Mouse (Mus musculus) spleen, adult 2 months (tissue): ENCODE measurements around the gene Arid1a. TPM values are rescaled to one million over a fixed set of nuclear protein-coding genes. Genes with fewer than 3 reads are reported as not detected.
A peak's percentile ranks its signal among the peaks of the same experiment; 100 is the strongest.

Experiments used
- DNase-seq, 2 experiments: peaks; one replicate each; pipeline versions ENCODE4 v3.0.0 to v3.0.0-alpha.2; 2012 to 2021; ENCODE audit warnings: low spot score in 2 of 2, low read depth in 1 of 2
- H3K27ac ChIP-seq: fragments of 200-500 bp; 2 replicates; pipeline ENCODE4 v1.5.1; 2012; ENCODE audit warnings: low read length, inconsistent platforms; ENCODE audit not compliant: insufficient read depth
- H3K27me3 ChIP-seq: fragments of 200-500 bp; 2 replicates; pipeline ENCODE4 v1.6.1; 2012; ENCODE audit warnings: mild to moderate bottlenecking, moderate library complexity, low read length, inconsistent platforms; ENCODE audit not compliant: control insufficient read depth, insufficient read depth
- H3K36me3 ChIP-seq: fragments of 200-500 bp; 2 replicates; pipeline ENCODE4 v1.6.1; 2012; ENCODE audit warnings: mild to moderate bottlenecking, low read length, inconsistent platforms; ENCODE audit not compliant: control insufficient read depth, insufficient read depth
- H3K4me1 ChIP-seq: fragments of 200-500 bp; 2 replicates; pipeline ENCODE4 v1.6.1; 2011; ENCODE audit warnings: inconsistent platforms; ENCODE audit not compliant: control insufficient read depth, insufficient read depth, insufficient read length
- H3K4me3 ChIP-seq: fragments of 200-500 bp; 2 replicates; pipeline ENCODE4 v1.5.1; 2011; ENCODE audit warnings: mild to moderate bottlenecking, inconsistent platforms; ENCODE audit not compliant: insufficient read depth, insufficient read length; ENCODE audit errors: extremely low read depth
- CTCF ChIP-seq: fragments of 200-500 bp; IDR thresholded peaks from 2 replicates; pipeline ENCODE4 v1.5.1; 2011; ENCODE audit warnings: mild to moderate bottlenecking, inconsistent platforms; ENCODE audit not compliant: insufficient read depth, insufficient read length, insufficient replicate concordance; ENCODE audit errors: extremely low read depth
- POLR2A ChIP-seq: fragments of 200-500 bp; IDR thresholded peaks from 2 replicates; pipeline ENCODE4 v1.6.1; 2011; ENCODE audit warnings: low read depth, low read length, inconsistent platforms
- WGBS: fragments of 180-500 bp; shearing (Covaris S2); methylation state at CpG from one replicate; pipeline ENCODE4 v1.1.7; 2018; 5-methylcytosine and 5-hydroxymethylcytosine counted together
- polyA plus RNA-seq: library from polyadenylated mRNA; depleted of rRNA; stranded (reverse); fragments of >200 nt; gene quantifications from 2 replicates; pipeline ENCODE4 v1.2.3, GENCODE M21; 2012

Gene Arid1a
- polyA plus RNA-seq, 1 experiment, result 150 TPM

GRCm38 (mm10) chr4:133729541-133730093, 27.0 kb downstream of the Arid1a start:
- peak; percentile 33 to 60 for DNase-seq
- Histone ChIP-seq H3K27me3 (no peaks in the 10 kb centered on the region), H3K27ac (peak overlapping the region; percentile 15), H3K4me3 (no peak overlapping the region), H3K4me1 (peaks cover 34% of the 10 kb centered on the region), H3K36me3 (peaks cover 1% of the 10 kb centered on the region; the same call in 1 of the 2 replicates)
- 5% methylated on average over 16 of the region's 16 CpGs for WGBS
- TF ChIP-seq CTCF, result no peak
- TF ChIP-seq POLR2A, result no peak

- WGBS, result 58% methylated on average over 6 of the region's 6 CpGs
- Histone ChIP-seq H3K36me3 (0 out of 2 replicates have a peak, but pooled peaks cover 1% of the 10 kb centered on the region), H3K4me1 (peaks cover 34% of the 10 kb centered on the region), H3K4me3 (no peak overlapping the region), H3K27ac (no peak overlapping the region), H3K27me3 (no peaks in the 10 kb centered on the region)
- DNase-seq, result no peak
- TF ChIP-seq POLR2A (no peak), CTCF (no peak)
Observed at GRCm38 (mm10) chr4:133729007-133729406, 27.6 kb downstream of the Arid1a start.

- Histone ChIP-seq H3K27me3 (no peaks in the 10 kb centered on the region), H3K36me3 (0 out of 2 replicates have a peak, but pooled peaks cover 1% of the 10 kb centered on the region), H3K4me3 (no peak overlapping the region), H3K27ac (no peak overlapping the region), H3K4me1 (peaks cover 34% of the 10 kb centered on the region)
- WGBS, result 46% methylated on average over 9 of the region's 9 CpGs
- no peak for DNase-seq
- TF ChIP-seq CTCF (no peak), POLR2A (no peak)
Observed at GRCm38 (mm10) chr4:133728256-133728655, 28.3 kb downstream of the Arid1a start.

DNA sequence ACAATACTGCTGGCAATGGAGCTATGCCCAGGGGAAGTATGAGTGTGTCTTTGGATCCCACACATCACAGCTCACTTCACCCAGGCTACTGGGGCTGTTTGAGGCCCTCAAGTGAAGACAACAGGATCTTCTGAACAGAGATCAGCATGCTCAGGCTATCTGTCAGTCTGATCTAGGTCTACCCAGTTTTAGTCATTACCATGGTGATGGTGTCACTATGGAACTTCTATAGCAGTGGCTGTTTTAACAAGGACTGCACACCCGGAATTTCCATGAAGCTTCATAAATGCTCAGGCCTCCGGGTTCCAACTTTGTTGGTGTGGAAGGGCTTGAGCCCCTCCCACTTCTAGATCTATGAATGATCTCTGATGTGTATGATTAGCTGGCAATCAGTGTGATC, 30.9 kb downstream of the Arid1a start:
- no peaks in the 10 kb centered on the region for H3K27me3 ChIP-seq
- WGBS, result 80% methylated on average over 2 of the region's 2 CpGs
- DNase-seq, result no peak
- H3K4me1 ChIP-seq, result peaks cover 31% of the 10 kb centered on the region
- no peak for TF ChIP-seq POLR2A
- TF ChIP-seq CTCF, result no peak
- peaks cover 15% of the 10 kb centered on the region for H3K36me3 ChIP-seq
- no peak overlapping the region for H3K4me3 ChIP-seq
- H3K27ac ChIP-seq, result no peak overlapping the region

- H3K27ac ChIP-seq, result no peak overlapping the region
- H3K4me3 ChIP-seq, result no peak overlapping the region
- WGBS, result 85% methylated on average over 3 of the region's 3 CpGs
- H3K27me3 ChIP-seq, result no peaks in the 10 kb centered on the region
- no peak for DNase-seq
- H3K36me3 ChIP-seq, result peaks cover 51% of the 10 kb centered on the region
- peaks cover 4% of the 10 kb centered on the region for H3K4me1 ChIP-seq
- TF ChIP-seq CTCF (no peak), POLR2A (no peak)
Observed at GRCm38 (mm10) chr4:133719791-133720190, 36.8 kb downstream of the Arid1a start.

- H3K4me1 ChIP-seq, result peaks cover 14% of the 10 kb centered on the region
- no peak for DNase-seq
- H3K27ac ChIP-seq, result peak overlapping the region; percentile 42; the same call in 1 of the 2 replicates
- TF ChIP-seq CTCF (no peak), POLR2A (no peak)
- no peaks in the 10 kb centered on the region for H3K27me3 ChIP-seq
- WGBS, result 59% methylated on average over 5 of the region's 5 CpGs
- H3K36me3 ChIP-seq, result peaks cover 33% of the 10 kb centered on the region
- no peak overlapping the region for H3K4me3 ChIP-seq
Observed at GRCm38 (mm10) chr4:133712755-133713154, 43.8 kb downstream of the Arid1a start.

DNA sequence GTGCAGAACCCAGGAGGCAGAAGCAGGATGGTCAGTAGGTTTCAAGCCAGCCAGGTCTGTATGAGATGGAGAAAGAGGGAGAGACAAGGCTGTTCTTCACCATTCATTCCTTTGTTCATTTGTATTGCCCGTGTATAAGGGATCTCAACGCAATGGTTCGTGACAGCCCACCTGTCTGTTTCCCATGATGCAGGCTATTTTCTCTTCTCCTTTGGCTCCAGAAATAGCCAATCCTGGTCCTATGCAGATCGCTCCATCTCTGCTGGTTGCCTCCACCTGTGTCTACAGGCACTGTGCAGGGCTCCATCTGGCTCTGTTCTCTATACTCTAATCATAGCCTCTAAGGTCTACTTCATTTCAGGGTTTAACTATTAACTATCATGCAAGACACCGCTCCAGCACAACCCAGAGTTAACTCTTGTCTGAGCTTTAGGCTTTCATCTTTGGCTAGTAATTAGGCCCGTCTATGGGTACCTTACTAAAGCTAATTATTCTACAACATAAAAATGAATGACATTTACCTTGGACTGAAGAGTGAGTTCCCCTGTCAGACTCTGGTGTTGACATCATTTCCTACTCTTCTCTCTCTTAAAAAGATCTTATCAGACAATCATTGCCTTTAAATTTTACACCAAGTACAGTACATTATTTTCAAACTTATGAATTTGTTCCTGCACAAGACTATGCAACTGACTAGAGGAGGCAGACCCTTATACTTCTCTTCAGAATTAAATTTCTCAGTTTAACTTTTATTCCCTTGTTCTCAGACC, 45.1 kb downstream of the Arid1a start:
- H3K27me3 ChIP-seq, result no peaks in the 10 kb centered on the region
- peaks cover 22% of the 10 kb centered on the region for H3K4me1 ChIP-seq
- H3K27ac ChIP-seq, result no peak overlapping the region
- no peak for DNase-seq
- 84% methylated on average over 6 of the region's 6 CpGs for WGBS
- no peak for TF ChIP-seq POLR2A
- TF ChIP-seq CTCF, result no peak
- peaks cover 29% of the 10 kb centered on the region for H3K36me3 ChIP-seq
- no peak overlapping the region for H3K4me3 ChIP-seq
